Mouse (Mus musculus) frontal cortex, postnatal 14 days (tissue): ENCODE measurements around the gene Fsd1l.

Experiments used
- DNase-seq, 2 experiments: peaks; one replicate each; pipeline ENCODE4 v3.0.0; 2022; ENCODE audit warnings: low spot score in 2 of 2

The Fsd1l gene

GRCm38 (mm10) chr4:53738956-53739616 is 107.8 kb downstream of the Fsd1l start:
- peak in 1 of 2 experiments; percentile 46 for DNase-seq

DNA sequence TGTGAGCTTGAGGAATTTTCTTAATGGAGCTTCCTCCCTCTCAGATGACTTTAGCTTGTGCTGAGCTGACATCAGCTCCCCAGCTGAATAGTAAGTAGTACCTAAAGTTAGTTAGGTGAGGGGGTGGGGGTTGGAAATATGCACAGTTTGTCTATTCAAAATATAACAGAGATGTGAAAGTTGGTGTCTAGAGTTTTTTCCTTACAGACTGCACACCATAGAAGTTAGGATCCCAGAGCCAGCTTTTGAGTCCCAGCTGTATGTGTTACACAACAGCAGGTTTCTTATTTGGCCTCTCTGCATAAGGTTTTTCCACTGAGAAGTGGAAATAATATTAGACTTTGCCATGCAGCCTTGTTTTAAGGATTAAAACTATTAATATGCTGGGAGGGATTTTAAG is 118.6 kb downstream of the Fsd1l start:
- DNase-seq, result no peak

GRCm38 (mm10) chr4:53750391-53751120 is 119.3 kb downstream of the Fsd1l start:
- DNase-seq, result peak in 1 of 2 experiments; percentile 27
